Mouse (Mus musculus): ENCODE measurements at regions not wholly inside any gene's neighbourhood (a gene's known extent, or its start where the extent isn't known, plus 50 kb on each side); places are given as distances from the start of the nearest gene placed in this dataset.

DNA sequence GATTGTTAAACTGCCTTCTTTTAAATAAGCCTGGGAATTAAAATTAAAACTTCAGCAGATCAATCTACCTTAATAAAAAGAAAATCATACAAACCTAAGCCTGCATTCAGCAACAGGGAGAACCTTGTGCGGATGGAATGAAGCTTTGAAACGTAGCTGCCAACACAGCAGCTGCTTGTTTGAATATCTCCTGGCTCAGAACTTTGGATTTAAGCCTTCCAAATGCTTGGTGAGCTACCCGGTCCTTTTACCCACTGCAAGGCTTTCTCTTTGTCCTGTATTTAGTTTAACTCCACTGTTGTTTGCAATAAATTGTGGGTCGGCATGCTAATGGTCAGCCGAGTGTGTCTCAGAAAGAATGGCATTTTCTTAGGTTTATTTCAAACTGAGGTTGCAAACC, 169.7 kb upstream of the Veph1 start:
- Histone ChIP-seq H3K27ac (ENCODE audit: insufficient read depth, low read length) (no peak overlapping the region), H3K4me1 (ENCODE audit: control insufficient read depth, insufficient read depth, low read length) (no peaks in the 10 kb centered on the region), H3K4me3 (ENCODE audit: insufficient read depth, low read length) (no peak overlapping the region)
- TF ChIP-seq POLR2A (IDR thresholded peaks at IDR 0.05; ENCODE audit: extremely low read depth, insufficient read depth, low read length) = no peak
- no peak for TF ChIP-seq CTCF (IDR thresholded peaks at IDR 0.05; ENCODE audit: extremely low read depth, insufficient read depth, low read length)

DNA sequence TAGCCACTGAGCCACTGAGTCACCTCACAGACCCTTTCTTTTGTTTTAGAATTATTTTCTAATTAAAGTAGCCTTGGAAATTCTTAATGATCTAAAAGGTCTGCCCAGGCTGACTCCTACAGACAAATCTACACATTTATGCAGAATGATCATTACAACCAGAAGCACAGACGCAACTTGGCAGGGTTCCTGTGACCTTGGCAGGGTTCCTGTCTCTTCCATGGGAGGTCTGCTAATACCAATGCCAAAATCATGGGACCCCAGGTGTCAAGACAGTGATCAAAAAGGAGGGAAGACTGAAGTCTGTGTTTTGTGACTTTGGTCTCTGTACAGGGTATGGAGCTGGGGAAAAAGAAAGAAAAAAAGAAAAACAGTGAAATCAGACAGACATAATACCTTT, 168.7 kb upstream of the Veph1 start:
- no peak overlapping the region for H3K4me3 ChIP-seq (ENCODE audit: insufficient read depth, low read length)
- TF ChIP-seq POLR2A (IDR thresholded peaks at IDR 0.05; ENCODE audit: extremely low read depth, insufficient read depth, low read length) = no peak
- no peak for TF ChIP-seq CTCF (IDR thresholded peaks at IDR 0.05; ENCODE audit: extremely low read depth, insufficient read depth, low read length)
- H3K27ac ChIP-seq (ENCODE audit: insufficient read depth, low read length) = no peak overlapping the region
- no peaks in the 10 kb centered on the region for H3K4me1 ChIP-seq (ENCODE audit: control insufficient read depth, insufficient read depth, low read length)

DNA sequence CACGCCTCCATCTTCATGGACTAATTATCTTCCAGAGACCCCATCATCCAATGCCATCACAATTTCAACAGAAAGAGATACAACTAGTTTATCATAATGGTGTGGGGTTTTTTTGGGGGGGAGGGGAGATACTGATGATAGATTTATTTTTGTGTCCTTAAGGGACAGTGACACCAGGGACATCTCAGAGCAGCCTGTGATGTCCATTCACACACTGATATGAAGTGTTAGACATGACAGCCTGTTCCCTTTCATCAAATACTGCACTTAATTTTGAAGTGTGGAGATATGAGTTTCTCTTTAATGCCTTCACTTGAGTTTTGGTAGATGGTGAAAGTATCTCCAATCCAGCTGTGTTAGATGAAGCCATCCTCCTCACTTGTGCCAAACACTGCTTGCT, 165.7 kb upstream of the Veph1 start:
- H3K4me1 ChIP-seq (ENCODE audit: control insufficient read depth, insufficient read depth, low read length) = no peaks in the 10 kb centered on the region
- TF ChIP-seq POLR2A (IDR thresholded peaks at IDR 0.05; ENCODE audit: extremely low read depth, insufficient read depth, low read length) (no peak), CTCF (IDR thresholded peaks at IDR 0.05; ENCODE audit: extremely low read depth, insufficient read depth, low read length) (no peak)
- H3K4me3 ChIP-seq (ENCODE audit: insufficient read depth, low read length) = no peak overlapping the region
- H3K27ac ChIP-seq (ENCODE audit: insufficient read depth, low read length) = no peak overlapping the region

- H3K27ac ChIP-seq (ENCODE audit: insufficient read depth, low read length) = no peak overlapping the region
- no peaks in the 10 kb centered on the region for H3K4me1 ChIP-seq (ENCODE audit: control insufficient read depth, insufficient read depth, low read length)
- no peak for TF ChIP-seq POLR2A (IDR thresholded peaks at IDR 0.05; ENCODE audit: extremely low read depth, insufficient read depth, low read length)
- no peak overlapping the region for H3K4me3 ChIP-seq (ENCODE audit: insufficient read depth, low read length)
These were observed 149.9 kb upstream of the Veph1 start for GRCm38 (mm10) chr3:66446274-66447159.

- H3K4me3 ChIP-seq (ENCODE audit: insufficient read depth, low read length) = no peak overlapping the region
- TF ChIP-seq CTCF (IDR thresholded peaks at IDR 0.05; ENCODE audit: extremely low read depth, insufficient read depth, low read length) (no peak), POLR2A (IDR thresholded peaks at IDR 0.05; ENCODE audit: extremely low read depth, insufficient read depth, low read length) (no peak)
- no peak overlapping the region for H3K27ac ChIP-seq (ENCODE audit: insufficient read depth, low read length)
- H3K4me1 ChIP-seq (ENCODE audit: control insufficient read depth, insufficient read depth, low read length) = no peaks in the 10 kb centered on the region
These were observed 136.6 kb upstream of the Veph1 start for GRCm38 (mm10) chr3:66433216-66433615.

- H3K4me3 ChIP-seq (ENCODE audit: insufficient read depth, low read length) = no peak overlapping the region
- TF ChIP-seq CTCF (IDR thresholded peaks at IDR 0.05; ENCODE audit: extremely low read depth, insufficient read depth, low read length) = no peak
- no peak for TF ChIP-seq POLR2A (IDR thresholded peaks at IDR 0.05; ENCODE audit: extremely low read depth, insufficient read depth, low read length)
- H3K4me1 ChIP-seq (ENCODE audit: control insufficient read depth, insufficient read depth, low read length) = no peaks in the 10 kb centered on the region
- H3K27ac ChIP-seq (ENCODE audit: insufficient read depth, low read length) = no peak overlapping the region
These were observed 133.6 kb upstream of the Veph1 start for GRCm38 (mm10) chr3:66430187-66430586.

- Histone ChIP-seq H3K4me1 (ENCODE audit: control insufficient read depth, insufficient read depth, low read length) (no peaks in the 10 kb centered on the region), H3K27ac (ENCODE audit: insufficient read depth, low read length) (no peak overlapping the region), H3K4me3 (ENCODE audit: insufficient read depth, low read length) (no peak overlapping the region)
- TF ChIP-seq POLR2A (IDR thresholded peaks at IDR 0.05; ENCODE audit: extremely low read depth, insufficient read depth, low read length) = no peak
These were observed 125.9 kb upstream of the Veph1 start for GRCm38 (mm10) chr3:66422445-66423037.

GRCm38 (mm10) chr3:66410706-66411277, 114.2 kb upstream of the Veph1 start:
- Histone ChIP-seq H3K27ac (ENCODE audit: insufficient read depth, low read length) (no peak overlapping the region), H3K4me3 (ENCODE audit: insufficient read depth, low read length) (peak overlapping the region; percentile 40), H3K4me1 (ENCODE audit: control insufficient read depth, insufficient read depth, low read length) (peaks cover 1% of the 10 kb centered on the region; the same call in 1 of the 2 replicates)
- no peak for TF ChIP-seq POLR2A (IDR thresholded peaks at IDR 0.05; ENCODE audit: extremely low read depth, insufficient read depth, low read length)
- TF ChIP-seq CTCF (IDR thresholded peaks at IDR 0.05; ENCODE audit: extremely low read depth, insufficient read depth, low read length) = peak; percentile 53

DNA sequence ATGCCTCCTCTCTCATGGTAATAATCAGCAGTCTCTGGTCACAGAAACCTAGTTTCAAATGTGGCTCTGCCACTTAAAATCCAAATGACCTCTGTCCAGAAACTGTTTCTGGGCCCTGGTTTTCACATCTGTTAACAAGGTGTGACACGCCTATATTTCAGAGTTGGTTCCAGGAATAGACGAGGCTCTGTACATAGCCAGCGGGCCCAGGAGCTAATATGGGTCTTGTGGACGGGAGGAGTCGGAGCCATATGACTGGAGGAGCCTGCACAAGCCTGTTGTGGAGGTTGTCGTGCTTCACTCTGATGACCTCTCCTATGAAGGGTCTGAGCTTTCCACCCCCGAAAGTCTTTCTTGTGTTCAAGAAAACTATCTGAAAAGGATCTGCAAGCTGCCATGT, 112.2 kb upstream of the Veph1 start:
- no peak for TF ChIP-seq CTCF (IDR thresholded peaks at IDR 0.05; ENCODE audit: extremely low read depth, insufficient read depth, low read length)
- no peak for TF ChIP-seq POLR2A (IDR thresholded peaks at IDR 0.05; ENCODE audit: extremely low read depth, insufficient read depth, low read length)
- H3K27ac ChIP-seq (ENCODE audit: insufficient read depth, low read length) = no peak overlapping the region
- no peak overlapping the region for H3K4me3 ChIP-seq (ENCODE audit: insufficient read depth, low read length)
- peaks cover 1% of the 10 kb centered on the region; the same call in 1 of the 2 replicates for H3K4me1 ChIP-seq (ENCODE audit: control insufficient read depth, insufficient read depth, low read length)

- no peak overlapping the region for H3K27ac ChIP-seq (ENCODE audit: insufficient read depth, low read length)
- H3K4me3 ChIP-seq (ENCODE audit: insufficient read depth, low read length) = no peak overlapping the region
- TF ChIP-seq POLR2A (IDR thresholded peaks at IDR 0.05; ENCODE audit: extremely low read depth, insufficient read depth, low read length) (no peak), CTCF (IDR thresholded peaks at IDR 0.05; ENCODE audit: extremely low read depth, insufficient read depth, low read length) (no peak)
- H3K4me1 ChIP-seq (ENCODE audit: control insufficient read depth, insufficient read depth, low read length) = no peaks in the 10 kb centered on the region
These were observed 109.0 kb upstream of the Veph1 start for GRCm38 (mm10) chr3:66405645-66406044.

Data from cortical plate, adult 2 months (tissue).